Mouse (Mus musculus) forebrain, embryonic 13.5 days (tissue): ENCODE results near the gene Slc4a5. TPM values are rescaled to one million over a fixed set of nuclear protein-coding genes. Genes with fewer than 3 reads are reported as not detected.

ENCODE experiments used
- ATAC-seq: fragments of 200-750 bp; cut with Nextera tagmentation; 2 replicates; pipeline ENCODE4 v1.8.0; 2017
- H3K27ac ChIP-seq: fragments of 300-500 bp; sonication (generic); 2 replicates; pipeline ENCODE4 v1.5.1; 2015; ENCODE audit warnings: inconsistent platforms, mild to moderate bottlenecking, moderate library complexity
- H3K27me3 ChIP-seq: fragments of 300-500 bp; sonication (generic); 2 replicates; pipeline ENCODE4 v1.6.1; 2015; ENCODE audit warnings: mild to moderate bottlenecking, inconsistent platforms
- H3K36me3 ChIP-seq: fragments of 300-500 bp; sonication (generic); 2 replicates; pipeline ENCODE4 v1.6.1; 2015; ENCODE audit warnings: mild to moderate bottlenecking, inconsistent platforms; ENCODE audit not compliant: poor library complexity, severe bottlenecking
- H3K4me1 ChIP-seq: fragments of 300-500 bp; sonication (generic); 2 replicates; pipeline ENCODE4 v1.6.1; 2015; ENCODE audit warnings: inconsistent platforms
- H3K4me2 ChIP-seq: fragments of 300-500 bp; sonication (generic); 2 replicates; pipeline ENCODE4 v1.6.1; 2015; ENCODE audit warnings: inconsistent platforms, mild to moderate bottlenecking, moderate library complexity
- H3K4me3 ChIP-seq: fragments of 300-500 bp; sonication (generic); 2 replicates; pipeline ENCODE4 v1.5.1; 2015; ENCODE audit warnings: mild to moderate bottlenecking, inconsistent platforms
- H3K9ac ChIP-seq: fragments of 300-500 bp; sonication (generic); 2 replicates; pipeline ENCODE4 v1.6.1; 2015; ENCODE audit warnings: mild to moderate bottlenecking, inconsistent platforms
- H3K9me3 ChIP-seq: fragments of 300-500 bp; sonication (generic); replicated peaks from 2 replicates; pipeline ENCODE4 v1.6.1; 2016; ENCODE audit warnings: inconsistent platforms
- WGBS: fragments of 180-500 bp; shearing (Covaris S2); methylation state at CpG from one replicate; pipeline ENCODE4 v1.1.7; 2015; 5-methylcytosine and 5-hydroxymethylcytosine counted together
- polyA plus RNA-seq: library from polyadenylated mRNA; unstranded; fragments of >200 nt; fragmentation: Nextera tagmentation; extraction: Ambion mirVana; gene quantifications from 2 replicates; pipeline ENCODE4 v1.2.1, GENCODE M21; 2015

Slc4a5 gene
- polyA plus RNA-seq, 1 experiment from 2014 or later = 0.34 TPM

- peaks cover 19% of the 10 kb centered on the region for H3K4me1 ChIP-seq
- H3K36me3 ChIP-seq = peaks cover 22% of the 10 kb centered on the region
- no peaks in the 10 kb centered on the region for H3K9me3 ChIP-seq
- WGBS = 7% methylated on average over 10 of the region's 10 CpGs
- no peaks in the 10 kb centered on the region for H3K27me3 ChIP-seq
- H3K4me3 ChIP-seq = peak overlapping the region; percentile 80
- peak overlapping the region; percentile 84 for H3K4me2 ChIP-seq
- H3K9ac ChIP-seq = peak overlapping the region; percentile 89
- ATAC-seq = no peak
- H3K27ac ChIP-seq = no peak overlapping the region
These were observed 96.4 kb downstream of the Slc4a5 start for GRCm38 (mm10) chr6:83316022-83316421.

GRCm38 (mm10) chr6:83317108-83317741, 97.6 kb downstream of the Slc4a5 start:
- Histone ChIP-seq H3K9ac (peak overlapping the region; percentile 89), H3K9me3 (no peaks in the 10 kb centered on the region), H3K36me3 (peaks cover 10% of the 10 kb centered on the region), H3K4me1 (peaks cover 19% of the 10 kb centered on the region), H3K27ac (peak overlapping the region; percentile 71), H3K4me2 (peak overlapping the region; percentile 84), H3K4me3 (peak overlapping the region; percentile 80), H3K27me3 (no peaks in the 10 kb centered on the region)
- WGBS = under 1% methylated on average over 52 of the region's 52 CpGs
- peak; percentile 100 for ATAC-seq

- no peak overlapping the region for H3K27ac ChIP-seq
- no peak for ATAC-seq
- no peaks in the 10 kb centered on the region for H3K27me3 ChIP-seq
- peaks cover 12% of the 10 kb centered on the region for H3K4me1 ChIP-seq
- no peaks in the 10 kb centered on the region for H3K9me3 ChIP-seq
- no peak overlapping the region for H3K4me3 ChIP-seq
- WGBS = 85% methylated on average over 1 of the region's 1 CpGs
- H3K4me2 ChIP-seq = no peak overlapping the region
- no peak overlapping the region for H3K9ac ChIP-seq
- no peaks in the 10 kb centered on the region for H3K36me3 ChIP-seq
These were observed 102.3 kb downstream of the Slc4a5 start for GRCm38 (mm10) chr6:83321927-83322326.

- Histone ChIP-seq H3K27ac (no peak overlapping the region), H3K9me3 (no peaks in the 10 kb centered on the region), H3K4me1 (peaks cover 17% of the 10 kb centered on the region), H3K36me3 (no peaks in the 10 kb centered on the region), H3K4me2 (no peak overlapping the region), H3K9ac (no peak overlapping the region), H3K4me3 (no peak overlapping the region), H3K27me3 (no peaks in the 10 kb centered on the region)
- no peak for ATAC-seq
- 66% methylated on average over 2 of the region's 2 CpGs for WGBS
These were observed 103.2 kb downstream of the Slc4a5 start for GRCm38 (mm10) chr6:83322794-83323193.

- Histone ChIP-seq H3K4me1 (peaks cover 17% of the 10 kb centered on the region), H3K9me3 (no peaks in the 10 kb centered on the region), H3K27me3 (no peaks in the 10 kb centered on the region), H3K9ac (no peak overlapping the region), H3K36me3 (0 out of 2 replicates have a peak, but pooled peaks cover 4% of the 10 kb centered on the region), H3K27ac (no peak overlapping the region), H3K4me2 (no peak overlapping the region), H3K4me3 (no peak overlapping the region)
- WGBS = 70% methylated on average over 8 of the region's 8 CpGs
- no peak for ATAC-seq
These were observed 104.2 kb downstream of the Slc4a5 start for GRCm38 (mm10) chr6:83323652-83324419.

GRCm38 (mm10) chr6:83325525-83326393, 106.1 kb downstream of the Slc4a5 start, which contains the start of the genes Mthfd2 and Mob1a:
Gene Mthfd2, minus strand, starts transcription at chr6:83325908.
Gene Mob1a, plus strand, starts transcription at chr6:83326016.
- Histone ChIP-seq H3K4me1 (peaks cover 17% of the 10 kb centered on the region), H3K27me3 (no peaks in the 10 kb centered on the region), H3K9ac (peak within 1 kb of the TSS; percentile 95), H3K4me2 (peak within 1 kb of the TSS; percentile 84), H3K36me3 (peaks cover 16% of the 10 kb centered on the region), H3K4me3 (peak within 1 kb of the TSS; percentile 71), H3K27ac (peak within 1 kb of the TSS; percentile 86), H3K9me3 (no peaks in the 10 kb centered on the region)
- 1% methylated on average over 64 of the region's 65 CpGs for WGBS
- ATAC-seq = peak; percentile 99

- WGBS = 12% methylated on average over 6 of the region's 6 CpGs
- no peak for ATAC-seq
- Histone ChIP-seq H3K4me2 (peak overlapping the region; percentile 84), H3K27me3 (no peaks in the 10 kb centered on the region), H3K9ac (peak overlapping the region; percentile 95), H3K9me3 (no peaks in the 10 kb centered on the region), H3K36me3 (peaks cover 22% of the 10 kb centered on the region), H3K4me1 (peaks cover 17% of the 10 kb centered on the region), H3K27ac (peak overlapping the region; percentile 86), H3K4me3 (peak overlapping the region; percentile 71)
These were observed 106.7 kb downstream of the Slc4a5 start for GRCm38 (mm10) chr6:83326394-83326736.

- Histone ChIP-seq H3K4me1 (peaks cover 17% of the 10 kb centered on the region), H3K27me3 (no peaks in the 10 kb centered on the region), H3K9ac (peak overlapping the region; percentile 95), H3K4me2 (peak overlapping the region; percentile 84), H3K36me3 (peaks cover 26% of the 10 kb centered on the region), H3K27ac (no peak overlapping the region), H3K9me3 (no peaks in the 10 kb centered on the region), H3K4me3 (peak overlapping the region; percentile 71)
- 72% methylated on average over 6 of the region's 6 CpGs for WGBS
- ATAC-seq = no peak
These were observed 107.1 kb downstream of the Slc4a5 start for GRCm38 (mm10) chr6:83326761-83327160.

- 91% methylated on average over 3 of the region's 3 CpGs for WGBS
- no peak for ATAC-seq
- H3K9me3 ChIP-seq = no peaks in the 10 kb centered on the region
- H3K4me1 ChIP-seq = peaks cover 17% of the 10 kb centered on the region
- no peak overlapping the region for H3K27ac ChIP-seq
- peak overlapping the region; percentile 84; the same call in 1 of the 2 replicates for H3K4me2 ChIP-seq
- H3K36me3 ChIP-seq = peaks cover 34% of the 10 kb centered on the region
- no peak overlapping the region for H3K9ac ChIP-seq
- no peak overlapping the region for H3K4me3 ChIP-seq
- no peaks in the 10 kb centered on the region for H3K27me3 ChIP-seq
These were observed 108.1 kb downstream of the Slc4a5 start for GRCm38 (mm10) chr6:83327591-83328190.

GRCm38 (mm10) chr6:83341387-83341786, 121.8 kb downstream of the Slc4a5 start:
- H3K4me3 ChIP-seq = no peak overlapping the region
- no peak overlapping the region for H3K4me2 ChIP-seq
- H3K27ac ChIP-seq = no peak overlapping the region
- H3K27me3 ChIP-seq = no peaks in the 10 kb centered on the region
- H3K4me1 ChIP-seq = no peaks in the 10 kb centered on the region
- H3K9ac ChIP-seq = no peak overlapping the region
- ATAC-seq = no peak
- 84% methylated on average over 3 of the region's 3 CpGs for WGBS
- H3K36me3 ChIP-seq = peaks cover 67% of the 10 kb centered on the region
- no peaks in the 10 kb centered on the region for H3K9me3 ChIP-seq

GRCm38 (mm10) chr6:83342957-83343356, 123.3 kb downstream of the Slc4a5 start:
- Histone ChIP-seq H3K27me3 (no peaks in the 10 kb centered on the region), H3K27ac (no peak overlapping the region), H3K4me1 (no peaks in the 10 kb centered on the region), H3K4me3 (no peak overlapping the region), H3K4me2 (no peak overlapping the region), H3K9me3 (no peaks in the 10 kb centered on the region), H3K36me3 (peaks cover 58% of the 10 kb centered on the region), H3K9ac (no peak overlapping the region)
- WGBS = 93% methylated on average over 2 of the region's 2 CpGs
- ATAC-seq = no peak
